Mouse (Mus musculus): ENCODE data around the gene Erg.

Gene Erg

DNA sequence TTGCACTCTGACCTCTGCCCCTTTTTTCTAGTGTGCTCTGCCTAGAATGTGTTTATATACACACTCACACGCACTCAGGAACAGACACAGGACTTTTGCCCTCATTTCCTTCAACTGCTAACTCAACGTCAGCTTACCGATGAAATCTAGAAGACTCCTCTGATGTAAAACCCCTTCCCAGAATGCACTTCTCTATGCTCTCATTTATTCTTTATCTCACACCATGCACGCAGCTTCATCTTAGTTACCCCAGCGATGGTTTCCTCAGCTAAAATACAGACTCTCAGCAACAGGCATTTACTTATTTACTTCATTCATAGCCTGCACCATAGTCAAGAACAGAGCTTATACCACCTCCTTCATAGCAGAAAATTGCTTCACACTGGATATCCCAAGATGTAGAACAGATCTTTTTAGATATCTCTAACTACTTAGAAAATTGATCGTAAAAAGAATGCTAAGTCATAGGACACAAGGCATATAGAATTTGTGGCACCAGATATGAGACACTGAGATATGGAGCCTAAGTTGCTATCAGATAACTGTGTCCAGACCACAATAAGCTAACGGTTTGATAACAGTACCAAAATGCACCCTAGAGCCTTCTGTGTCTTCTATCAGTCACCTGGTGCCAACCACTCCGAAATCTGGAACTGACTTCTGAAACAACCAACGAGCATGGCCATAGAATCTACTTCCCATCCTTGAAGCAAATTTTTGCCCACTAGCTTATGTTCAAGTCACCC lies 98.6 kb downstream of the Erg start:
- DNase-seq (ENCODE audit: low spot score in 2 of 2): no peak

DNA sequence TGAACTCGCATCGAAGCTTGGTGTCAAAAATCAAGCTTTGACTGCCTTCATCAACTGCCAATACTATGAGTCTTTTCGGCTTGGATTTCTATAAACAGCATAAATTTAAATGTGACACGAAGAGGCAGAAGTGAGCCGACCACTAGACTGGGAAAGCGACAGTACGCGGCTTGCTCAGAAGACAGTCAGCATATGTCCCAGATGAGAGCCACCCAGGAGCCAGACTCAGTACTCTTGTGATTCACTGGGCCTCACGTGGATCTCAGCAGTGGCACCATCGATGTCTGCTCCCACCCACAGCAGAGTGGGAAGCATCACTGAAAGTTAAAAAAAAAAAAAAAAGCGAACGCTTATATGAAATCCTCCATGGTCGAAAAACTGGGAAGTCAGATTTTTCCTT lies 105.2 kb downstream of the Erg start:
- no peak for DNase-seq (ENCODE audit: low spot score in 2 of 2)

DNA sequence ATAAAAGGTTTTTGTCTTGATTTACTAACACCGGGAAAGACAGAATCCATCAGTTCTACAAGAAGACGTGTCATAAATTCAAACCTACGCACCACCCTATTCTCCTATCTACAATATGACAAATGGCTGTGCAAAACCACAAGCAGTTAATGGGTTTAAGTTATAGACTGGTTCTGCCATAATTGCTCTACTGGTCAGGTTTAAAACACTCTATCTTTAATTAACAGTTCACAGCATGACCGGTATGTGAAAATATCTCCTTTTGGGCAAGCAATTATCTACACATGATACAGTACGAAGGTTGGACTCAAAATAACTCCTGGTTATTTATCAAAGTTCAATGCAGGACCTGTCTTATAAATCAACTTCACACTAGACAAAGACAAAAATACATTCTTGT lies 107.8 kb downstream of the Erg start:
- DNase-seq (ENCODE audit: low spot score in 2 of 2): no peak

- no peak for DNase-seq (ENCODE audit: low spot score in 2 of 2)
Observed at GRCm38 (mm10) chr16:95475041-95475440, 111.4 kb downstream of the Erg start.

DNA sequence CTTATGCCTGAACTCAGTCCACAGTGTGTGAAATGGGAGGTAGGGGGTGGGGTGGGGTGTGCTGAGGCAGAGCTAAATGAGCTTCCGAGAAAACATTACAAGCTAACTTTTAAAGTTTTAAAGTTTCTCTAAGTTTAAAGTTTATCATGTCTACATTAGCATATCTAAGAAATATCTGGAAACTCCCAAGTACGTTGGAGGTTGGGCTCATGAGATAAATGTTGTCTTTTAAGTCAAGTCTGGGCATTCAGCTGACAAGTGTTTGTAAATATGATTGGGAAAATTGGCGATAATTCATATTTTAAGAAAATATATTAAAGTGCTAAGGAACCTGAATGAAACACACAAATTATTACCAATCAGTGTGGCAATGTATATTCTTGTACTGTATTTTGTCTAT lies 112.4 kb downstream of the Erg start:
- DNase-seq (ENCODE audit: low spot score in 2 of 2): no peak

GRCm38 (mm10) chr16:95472771-95473170 lies 113.6 kb downstream of the Erg start:
- DNase-seq (ENCODE audit: low spot score in 2 of 2): no peak

- DNase-seq (ENCODE audit: low spot score in 2 of 2): no peak
Observed at GRCm38 (mm10) chr16:95469262-95470139, 116.9 kb downstream of the Erg start.

DNA sequence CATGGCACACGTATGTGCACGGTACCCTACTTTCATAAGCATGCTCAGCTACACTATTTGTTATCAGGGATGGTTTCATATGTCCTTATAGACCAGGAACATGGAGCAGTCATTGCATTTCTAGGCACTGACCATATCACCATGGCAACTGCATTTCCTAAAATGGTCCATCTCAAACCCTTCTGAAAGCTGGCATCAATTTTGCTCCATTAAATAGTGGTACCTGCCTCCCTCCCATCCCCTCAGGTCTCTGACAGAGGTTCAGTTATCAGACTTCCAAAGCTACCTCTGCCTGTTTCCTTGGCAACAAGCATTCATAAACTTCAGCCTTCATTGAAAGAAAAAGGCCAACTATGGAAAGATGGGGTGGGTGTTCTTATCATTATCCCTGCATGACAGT lies 118.5 kb downstream of the Erg start:
- no peak for DNase-seq (ENCODE audit: low spot score in 2 of 2)

DNA sequence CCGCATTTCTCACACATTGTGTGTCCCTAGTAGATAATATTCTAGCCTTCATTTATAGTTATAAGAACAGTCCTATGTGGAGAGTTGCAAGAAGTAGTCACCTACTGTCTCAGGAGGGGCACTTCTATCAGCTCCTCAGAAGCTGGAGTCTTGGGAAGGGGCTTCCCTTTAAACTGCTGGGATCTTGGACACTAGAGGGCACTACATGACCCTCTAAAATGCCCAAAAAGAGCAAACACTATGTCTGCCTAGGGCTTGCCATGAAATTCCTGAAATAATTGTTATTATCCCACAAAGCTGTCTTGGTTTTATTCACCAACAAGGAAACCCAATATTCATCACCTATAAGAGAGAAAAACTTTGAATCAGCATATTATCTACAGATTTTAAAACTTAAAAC lies 119.8 kb downstream of the Erg start:
- no peak for DNase-seq (ENCODE audit: low spot score in 2 of 2)

DNA sequence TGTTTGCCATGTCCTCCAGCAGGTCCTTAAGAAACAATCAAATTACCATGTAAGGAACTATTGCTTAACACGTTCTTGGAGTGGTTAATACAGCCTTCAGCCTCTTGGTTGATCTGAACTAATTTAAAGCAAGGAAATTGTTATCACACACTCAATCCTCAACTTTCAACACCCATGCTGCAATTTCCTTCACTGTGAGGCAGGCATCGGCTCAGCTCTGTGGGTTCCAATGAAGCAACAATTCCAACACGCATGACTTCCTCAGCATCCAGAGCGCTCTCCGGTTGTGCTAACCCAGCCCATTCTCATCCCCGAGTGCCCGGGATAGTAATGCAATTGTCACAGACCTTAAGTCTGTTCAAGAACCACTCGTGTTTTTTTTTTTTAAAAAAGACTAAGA lies 121.8 kb downstream of the Erg start:
- DNase-seq (ENCODE audit: low spot score in 2 of 2): no peak

DNA sequence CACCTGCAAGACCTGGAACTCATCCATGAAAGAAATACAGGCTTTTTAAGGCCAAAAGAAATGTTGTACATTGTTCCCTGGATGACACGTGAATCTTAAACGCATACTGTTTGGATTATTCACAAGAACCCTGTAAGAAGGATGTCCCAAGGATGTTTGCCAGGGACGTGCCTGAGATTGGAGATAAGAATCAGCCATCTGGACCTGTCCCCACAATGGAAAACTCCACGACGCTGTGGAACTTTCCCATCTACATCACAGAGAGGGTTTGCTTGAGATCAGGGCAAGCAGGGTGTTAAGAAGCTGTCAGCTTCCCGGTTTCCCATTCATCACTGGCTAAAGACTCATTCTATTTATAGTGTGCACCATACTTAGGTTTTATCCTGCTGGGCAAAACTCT lies 122.6 kb downstream of the Erg start:
- DNase-seq (ENCODE audit: low spot score in 2 of 2): no peak

- no peak for DNase-seq (ENCODE audit: low spot score in 2 of 2)
Observed at GRCm38 (mm10) chr16:95461941-95462340, 124.5 kb downstream of the Erg start.

DNA sequence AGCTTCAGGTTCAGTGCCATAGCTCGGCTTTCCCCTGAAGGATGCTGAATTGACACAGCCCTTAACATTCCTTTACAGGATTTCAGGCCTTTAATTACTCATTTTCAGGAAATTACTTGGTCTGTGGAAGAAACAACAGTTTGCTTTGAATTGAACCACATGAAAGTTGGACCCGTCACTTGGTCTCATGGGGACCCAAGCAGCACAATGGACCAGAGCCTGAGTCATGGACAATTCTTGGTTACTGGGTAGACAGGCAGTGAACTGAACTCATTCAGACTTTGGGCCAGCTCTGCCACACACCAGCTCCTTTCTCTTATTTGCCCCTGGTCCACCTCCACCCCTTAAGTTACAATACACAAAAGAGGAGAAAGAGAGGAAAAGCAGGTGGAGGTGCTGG lies 126.1 kb downstream of the Erg start:
- no peak for DNase-seq (ENCODE audit: low spot score in 2 of 2)

GRCm38 (mm10) chr16:95459325-95459691 lies 127.1 kb downstream of the Erg start:
- peak in 1 of 2 experiments; percentile 15 for DNase-seq (ENCODE audit: low spot score in 2 of 2)

GRCm38 (mm10) chr16:95458590-95459324 lies 127.6 kb downstream of the Erg start:
- DNase-seq (ENCODE audit: low spot score in 2 of 2): peak in 1 of 2 experiments; percentile 8

DNA sequence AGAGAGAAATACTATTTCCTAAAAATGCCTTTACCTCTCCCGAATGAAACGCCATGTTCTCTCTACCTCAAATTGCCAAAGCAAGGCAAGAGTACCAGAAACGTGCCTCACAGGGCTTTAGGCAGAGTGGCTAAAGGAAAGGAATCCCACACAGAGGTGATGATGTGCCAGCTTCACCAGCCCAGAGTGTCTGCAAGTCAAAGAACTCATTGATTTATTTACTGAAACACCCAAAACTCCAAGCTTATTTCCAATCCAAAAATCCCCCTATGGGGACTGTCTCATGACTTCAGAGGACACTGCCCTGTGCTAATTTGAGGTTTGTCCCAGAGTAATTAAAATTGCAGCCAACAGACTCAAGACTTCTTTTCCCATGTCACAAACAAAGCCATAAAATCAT lies 129.4 kb downstream of the Erg start:
- DNase-seq (ENCODE audit: low spot score in 2 of 2): no peak

GRCm38 (mm10) chr16:95455896-95456295 lies 130.5 kb downstream of the Erg start:
- DNase-seq (ENCODE audit: low spot score in 2 of 2): no peak

DNA sequence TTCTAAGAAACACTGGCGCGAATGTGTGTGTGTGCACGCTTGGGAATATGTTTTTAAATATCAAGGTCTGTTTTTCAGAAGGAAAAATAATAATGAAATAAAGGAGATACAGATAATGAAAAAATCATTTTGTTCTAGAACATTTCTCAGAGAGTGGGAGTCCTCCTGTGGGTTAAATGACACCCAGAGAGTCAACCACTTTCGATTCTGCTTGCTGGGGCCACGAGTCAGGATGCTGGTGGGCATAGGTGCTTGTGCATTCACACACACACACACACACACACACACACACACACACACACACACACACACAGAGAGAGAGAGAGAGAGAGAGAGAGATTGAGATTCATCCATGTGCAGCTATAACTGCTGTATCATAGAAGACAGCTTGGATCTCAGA lies 130.9 kb downstream of the Erg start:
- DNase-seq (ENCODE audit: low spot score in 2 of 2): no peak

DNA sequence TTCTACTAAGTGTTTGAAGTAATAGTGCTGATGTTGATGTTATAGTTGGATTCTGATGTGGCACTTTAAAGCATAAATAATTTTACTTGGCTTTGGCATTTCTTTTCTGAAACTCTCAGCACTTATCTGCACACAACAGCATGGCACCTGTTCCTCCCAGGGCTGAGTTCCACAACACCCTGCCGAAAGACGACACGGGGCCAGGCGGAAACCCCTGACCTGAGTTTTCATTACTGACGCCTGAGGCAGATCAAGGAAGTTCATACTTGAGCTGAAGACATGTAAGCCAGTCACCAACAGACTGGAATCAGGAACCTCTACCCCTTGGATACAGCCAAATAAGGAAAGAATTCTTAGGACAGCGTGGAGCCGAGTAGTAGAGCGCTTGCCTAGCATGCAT lies 134.0 kb downstream of the Erg start:
- no peak for DNase-seq (ENCODE audit: low spot score in 2 of 2)

DNA sequence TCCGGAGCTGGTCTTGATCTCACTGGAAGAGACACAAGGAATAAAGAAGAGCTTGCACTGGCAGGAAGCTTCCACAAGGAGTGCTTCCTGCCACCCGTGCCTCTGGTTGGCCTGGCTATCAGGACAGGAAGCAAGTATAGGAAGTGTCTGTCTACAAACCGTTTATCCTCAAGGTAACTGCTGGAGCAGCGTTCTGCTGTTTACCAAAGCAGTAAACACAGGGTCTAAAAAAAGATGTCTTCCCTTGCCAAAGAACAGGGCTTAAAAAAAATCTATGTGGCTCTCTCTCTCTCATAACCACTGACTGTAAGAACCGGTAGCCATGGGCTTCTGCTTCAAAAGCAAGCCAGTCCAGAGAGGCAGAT lies 137.1 kb downstream of the Erg start:
- no peak for DNase-seq (ENCODE audit: low spot score in 2 of 2)

DNA sequence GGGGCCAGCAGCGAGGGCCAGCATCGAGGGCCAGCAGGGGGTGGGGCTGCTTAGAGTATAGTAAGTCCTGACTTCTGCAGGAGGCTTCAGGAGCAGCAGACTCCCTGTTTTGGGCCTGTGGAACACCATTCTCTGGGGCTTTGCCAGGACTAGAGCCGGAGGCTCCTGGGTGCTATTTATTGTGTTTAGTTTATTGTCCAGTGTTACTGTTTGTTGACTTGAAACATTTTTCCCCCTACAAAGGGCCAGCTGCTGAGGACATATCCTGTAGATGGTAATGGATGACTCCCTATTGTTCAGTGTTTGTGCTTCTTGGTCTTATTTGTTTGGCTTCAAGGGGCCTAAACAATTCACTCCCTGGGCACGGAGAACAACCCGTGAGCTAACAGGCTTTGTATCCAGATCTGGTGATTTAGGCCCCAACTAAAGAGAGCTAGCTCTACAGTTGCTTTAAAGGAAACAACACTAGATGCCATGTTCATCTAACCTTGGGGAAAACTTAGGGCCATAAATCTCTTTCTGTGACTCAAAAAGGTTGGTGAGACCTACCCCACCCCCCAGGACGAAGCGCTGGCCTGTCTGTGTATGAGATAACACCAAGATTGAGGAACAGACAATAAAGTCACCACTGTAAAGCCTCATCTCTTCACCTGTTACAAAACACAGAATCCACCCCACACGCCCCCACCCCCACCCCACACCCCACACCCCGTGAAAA lies 137.6 kb downstream of the Erg start:
- no peak for DNase-seq (ENCODE audit: low spot score in 2 of 2)

DNA sequence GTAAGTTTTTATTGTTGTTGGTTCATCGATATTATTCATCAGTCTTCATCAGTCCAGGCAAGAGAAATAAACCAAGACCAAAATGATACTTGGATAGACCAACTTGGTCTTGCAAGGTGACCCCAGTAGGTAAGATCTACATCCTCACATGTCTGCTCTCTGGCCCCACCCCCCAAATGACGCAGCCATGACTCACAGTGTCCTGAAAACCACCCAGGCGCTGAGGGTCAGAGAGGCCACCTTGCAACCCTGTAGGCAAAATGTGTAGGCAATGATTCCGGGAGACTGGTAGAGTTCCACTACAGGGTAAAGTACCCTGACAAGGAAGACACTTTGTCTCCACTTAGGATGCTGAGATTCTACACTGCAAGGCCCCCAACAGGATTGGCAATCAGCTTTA lies 138.5 kb downstream of the Erg start:
- DNase-seq (ENCODE audit: low spot score in 2 of 2): no peak

Measured in spleen, postnatal 10 days (tissue).